Mouse (Mus musculus): ENCODE measurements at regions not wholly inside any gene's neighbourhood (a gene's known extent, or its start where the extent isn't known, plus 50 kb on each side); places are given as distances from the start of the nearest gene placed in this dataset.

GRCm38 (mm10) chr10:35328319-35328862, 383.3 kb downstream of the Amd2 start:
- Histone ChIP-seq H3K4me2 (ENCODE audit: low read depth) (no peak overlapping the region), H3K9ac (ENCODE audit: low read length) (no peak overlapping the region), H3K9me3 (ENCODE audit: control insufficient read depth, low read length) (no peaks in the 10 kb centered on the region), H3K4me1 (ENCODE audit: control insufficient read depth, insufficient read depth, low read length) (no peaks in the 10 kb centered on the region), H3K36me3 (ENCODE audit: control insufficient read depth, insufficient read depth, low read length) (no peaks in the 10 kb centered on the region), H3K4me3 (ENCODE audit: low read depth, low read length) (no peak overlapping the region), H3K27ac (ENCODE audit: low read depth, low read length) (no peak overlapping the region), H3K27me3 (ENCODE audit: control insufficient read depth, insufficient read depth, low read length) (no peaks in the 10 kb centered on the region)
- DNase-seq (ENCODE audit: low spot score) (no peak), ATAC-seq (ENCODE audit: insufficient read depth, low FRiP score, low TSS enrichment) (no peak)
- WGBS = 76% methylated on average over 2 of the region's 2 CpGs

DNA sequence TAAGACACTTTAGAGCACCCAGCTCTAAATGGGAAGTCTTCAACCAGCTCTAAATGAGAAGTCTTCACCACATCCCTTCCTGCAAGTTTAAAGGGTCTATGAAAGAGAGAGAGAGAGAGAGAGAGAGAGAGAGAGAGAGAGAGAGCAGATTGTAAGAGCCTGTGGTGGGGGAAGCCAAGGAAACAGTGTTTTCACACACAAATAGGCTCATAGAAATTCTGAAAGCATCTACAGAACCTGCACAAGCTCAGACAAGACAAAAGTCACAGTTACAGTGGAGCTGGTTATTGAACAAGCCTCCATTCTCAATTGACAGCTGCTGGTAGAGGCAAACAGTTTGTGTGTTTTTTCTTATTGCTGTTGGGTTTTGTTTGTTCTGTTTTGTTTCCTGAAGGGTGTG, 412.9 kb downstream of the Amd2 start:
- Histone ChIP-seq H3K9ac (ENCODE audit: low read length) (no peak overlapping the region), H3K27ac (ENCODE audit: low read depth, low read length) (no peak overlapping the region), H3K4me1 (ENCODE audit: control insufficient read depth, insufficient read depth, low read length) (no peaks in the 10 kb centered on the region), H3K36me3 (ENCODE audit: control insufficient read depth, insufficient read depth, low read length) (no peaks in the 10 kb centered on the region), H3K9me3 (ENCODE audit: control insufficient read depth, low read length) (no peaks in the 10 kb centered on the region), H3K4me2 (ENCODE audit: low read depth) (no peak overlapping the region), H3K27me3 (ENCODE audit: control insufficient read depth, insufficient read depth, low read length) (no peaks in the 10 kb centered on the region), H3K4me3 (ENCODE audit: low read depth, low read length) (no peak overlapping the region)
- DNase-seq (ENCODE audit: low spot score) (no peak), ATAC-seq (ENCODE audit: insufficient read depth, low FRiP score, low TSS enrichment) (no peak)

DNA sequence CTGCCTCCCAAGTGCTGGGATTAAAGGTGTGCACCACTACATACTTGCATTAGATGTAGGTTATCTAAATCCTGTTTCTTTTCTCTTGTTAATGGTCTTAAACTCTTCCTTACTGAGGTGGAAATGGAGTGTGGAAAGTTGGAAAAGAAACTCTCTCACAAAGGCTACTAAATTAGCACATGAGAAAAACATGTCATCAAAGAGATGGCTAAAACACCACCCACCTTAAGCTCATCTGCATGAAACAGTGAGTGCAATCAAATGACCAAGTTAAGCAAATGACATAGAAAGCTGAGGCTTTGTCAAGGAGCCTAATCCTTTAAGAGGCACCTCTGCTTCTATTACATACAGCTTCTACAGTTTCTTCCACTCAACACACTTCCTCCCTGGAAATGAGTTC, 446.6 kb downstream of the Amd2 start:
- no peak overlapping the region for H3K9ac ChIP-seq (ENCODE audit: low read length)
- no peak for ATAC-seq (ENCODE audit: insufficient read depth, low FRiP score, low TSS enrichment)
- H3K9me3 ChIP-seq (ENCODE audit: control insufficient read depth, low read length) = no peaks in the 10 kb centered on the region

DNA sequence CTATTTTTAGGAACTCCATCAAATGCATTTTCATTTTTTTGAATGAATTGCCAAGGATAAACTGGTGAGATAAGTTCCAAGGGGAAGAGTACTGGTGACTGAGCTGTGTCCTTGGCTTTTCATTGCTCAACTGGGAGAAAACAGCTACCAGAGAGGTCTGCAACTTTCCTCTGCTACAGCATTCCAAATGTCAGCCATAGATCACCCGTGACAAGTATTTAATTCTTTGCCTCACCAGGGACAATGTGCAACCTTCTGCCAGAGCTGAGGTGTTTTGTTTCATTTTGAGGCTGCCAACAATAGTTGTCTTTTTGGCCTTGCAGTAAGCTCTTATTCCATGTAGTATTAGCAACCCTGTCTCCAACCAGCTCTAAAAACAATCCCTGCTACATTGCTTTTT, 475.3 kb downstream of the Amd2 start:
- Histone ChIP-seq H3K4me2 (ENCODE audit: low read depth) (no peak overlapping the region), H3K36me3 (ENCODE audit: control insufficient read depth, insufficient read depth, low read length) (no peaks in the 10 kb centered on the region), H3K9me3 (ENCODE audit: control insufficient read depth, low read length) (no peaks in the 10 kb centered on the region), H3K27ac (ENCODE audit: low read depth, low read length) (no peak overlapping the region), H3K9ac (ENCODE audit: low read length) (no peak overlapping the region), H3K4me1 (ENCODE audit: control insufficient read depth, insufficient read depth, low read length) (no peaks in the 10 kb centered on the region), H3K4me3 (ENCODE audit: low read depth, low read length) (no peak overlapping the region), H3K27me3 (ENCODE audit: control insufficient read depth, insufficient read depth, low read length) (no peaks in the 10 kb centered on the region)
- DNase-seq (ENCODE audit: low spot score) (no peak), ATAC-seq (ENCODE audit: insufficient read depth, low FRiP score, low TSS enrichment) (peak; percentile 32; the same call in 1 of the 2 replicates)
- 50% methylated on average over 1 of the region's 1 CpGs for WGBS

More for the DNA sequence above, 446.6 kb downstream of the Amd2 start:
- Histone ChIP-seq H3K36me3 (ENCODE audit: control insufficient read depth, insufficient read depth, low read length) (no peaks in the 10 kb centered on the region), H3K27me3 (ENCODE audit: control insufficient read depth, insufficient read depth, low read length) (no peaks in the 10 kb centered on the region), H3K27ac (ENCODE audit: low read depth, low read length) (no peak overlapping the region), H3K4me1 (ENCODE audit: control insufficient read depth, insufficient read depth, low read length) (no peaks in the 10 kb centered on the region), H3K4me3 (ENCODE audit: low read depth, low read length) (no peak overlapping the region), H3K4me2 (ENCODE audit: low read depth) (no peak overlapping the region)
- DNase-seq (ENCODE audit: low spot score) = no peak

- no peaks in the 10 kb centered on the region for H3K9me3 ChIP-seq (ENCODE audit: control insufficient read depth, low read length)
- no peak overlapping the region for H3K4me2 ChIP-seq (ENCODE audit: low read depth)
- H3K4me1 ChIP-seq (ENCODE audit: control insufficient read depth, insufficient read depth, low read length) = no peaks in the 10 kb centered on the region
- no peaks in the 10 kb centered on the region for H3K36me3 ChIP-seq (ENCODE audit: control insufficient read depth, insufficient read depth, low read length)
- H3K27me3 ChIP-seq (ENCODE audit: control insufficient read depth, insufficient read depth, low read length) = no peaks in the 10 kb centered on the region
- H3K4me3 ChIP-seq (ENCODE audit: low read depth, low read length) = no peak overlapping the region
- 93% methylated on average over 2 of the region's 2 CpGs for WGBS
- no peak overlapping the region for H3K9ac ChIP-seq (ENCODE audit: low read length)
- no peak for ATAC-seq (ENCODE audit: insufficient read depth, low FRiP score, low TSS enrichment)
- H3K27ac ChIP-seq (ENCODE audit: low read depth, low read length) = no peak overlapping the region
- DNase-seq (ENCODE audit: low spot score) = no peak
Observed at GRCm38 (mm10) chr10:35235260-35235659, 476.4 kb downstream of the Amd2 start.

DNA sequence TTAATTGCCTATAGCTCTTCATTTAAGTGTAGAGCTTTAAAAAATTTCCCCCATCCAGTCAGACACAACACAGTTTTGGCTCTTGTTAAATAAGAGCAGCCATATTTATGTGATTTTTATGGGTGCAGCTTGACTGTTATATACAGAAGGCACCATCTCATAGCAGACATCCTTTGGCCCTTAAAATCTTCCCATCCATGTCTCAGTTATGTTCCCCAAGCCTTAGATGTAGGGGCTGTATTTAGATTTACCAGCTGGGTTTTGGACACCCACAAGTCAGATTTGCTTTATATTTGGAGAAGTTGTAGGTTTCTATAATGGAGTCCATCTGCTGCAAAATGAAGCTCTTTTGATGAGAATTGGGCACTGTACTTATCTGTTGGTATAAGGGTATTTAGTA, 482.2 kb downstream of the Amd2 start:
- no peaks in the 10 kb centered on the region for H3K36me3 ChIP-seq (ENCODE audit: control insufficient read depth, insufficient read depth, low read length)
- no peaks in the 10 kb centered on the region for H3K4me1 ChIP-seq (ENCODE audit: control insufficient read depth, insufficient read depth, low read length)
- H3K4me3 ChIP-seq (ENCODE audit: low read depth, low read length) = no peak overlapping the region
- DNase-seq (ENCODE audit: low spot score) = no peak
- no peak overlapping the region for H3K4me2 ChIP-seq (ENCODE audit: low read depth)
- H3K9ac ChIP-seq (ENCODE audit: low read length) = no peak overlapping the region
- H3K27ac ChIP-seq (ENCODE audit: low read depth, low read length) = no peak overlapping the region
- ATAC-seq (ENCODE audit: insufficient read depth, low FRiP score, low TSS enrichment) = no peak
- no peaks in the 10 kb centered on the region for H3K27me3 ChIP-seq (ENCODE audit: control insufficient read depth, insufficient read depth, low read length)
- no peaks in the 10 kb centered on the region; the same call in 1 of the 2 replicates for H3K9me3 ChIP-seq (ENCODE audit: control insufficient read depth, low read length)
